Mouse (Mus musculus) MEL (cell line): ENCODE results near the gene Tsnaxip1.

ENCODE experiments used
- MAX ChIP-seq: IDR thresholded peaks from 2 replicates; pipeline ENCODE4 v1.6.1; 2011; ENCODE audit warnings: low read length, improper control_type of control experiment
- POLR2AphosphoS5 ChIP-seq: IDR thresholded peaks from 2 replicates; pipeline ENCODE4 v1.6.1; 2012; ENCODE audit warnings: low read depth, borderline replicate concordance, mild to moderate bottlenecking, inconsistent platforms, low read length, moderate library complexity, mixed read lengths
- ZNF384 ChIP-seq: IDR thresholded peaks from 2 replicates; pipeline ENCODE4 v1.6.1; 2012; ENCODE audit warnings: low read depth, mild to moderate bottlenecking, inconsistent platforms, low read length, improper control_type of control experiment

GRCm38 (mm10) chr8:105860143-105860981 is 32.8 kb downstream of the Tsnaxip1 start, which contains the start of gene Nutf2:
- TF ChIP-seq MAX (peak; percentile 83), ZNF384 (no peak), POLR2AphosphoS5 (no peak)
